Mouse (Mus musculus) lung, adult 2 months (tissue): Measurements from ENCODE around the gene Sorbs1.

Source experiments
- CTCF ChIP-seq: fragments of 200-500 bp; IDR thresholded peaks from 2 replicates; pipeline ENCODE4 v1.5.1; 2011; ENCODE audit warnings: mild to moderate bottlenecking, low read length, control low read depth; ENCODE audit not compliant: insufficient read depth
- POLR2A ChIP-seq: fragments of 200-500 bp; IDR thresholded peaks from 2 replicates; pipeline ENCODE4 v1.6.1; 2011; ENCODE audit warnings: low read depth, mild to moderate bottlenecking, control low read depth, low read length, borderline replicate concordance; ENCODE audit errors: extremely low read depth

DNA sequence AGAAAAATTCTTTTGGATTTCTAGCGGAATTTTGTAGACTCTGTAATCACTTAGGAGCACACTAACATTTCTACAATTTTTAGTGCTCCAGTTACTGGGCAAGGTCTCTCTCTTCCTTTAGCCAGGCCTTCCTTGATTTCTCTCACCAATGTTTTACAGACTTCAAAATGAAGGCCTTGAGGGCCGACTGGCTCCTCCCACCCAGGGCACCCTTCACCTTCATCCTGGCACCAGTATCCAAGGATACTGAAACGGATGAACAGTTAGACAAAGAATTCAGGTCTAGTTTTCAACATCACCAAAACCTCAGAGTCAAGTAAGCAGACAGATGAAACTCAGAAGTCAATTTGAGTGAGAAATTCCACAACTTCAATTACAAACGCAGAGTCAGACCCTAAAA lies 109.6 kb downstream of the Sorbs1 start:
- no peak for TF ChIP-seq CTCF
- no peak for TF ChIP-seq POLR2A
